Mouse (Mus musculus) intestine, postnatal 0 days (tissue): ENCODE results near the gene Nprl3. TPM values are rescaled to one million over a fixed set of nuclear protein-coding genes. Genes with fewer than 3 reads are reported as not detected.
"Not testable (repeated sequence)": the region's sequence is repeated elsewhere in the genome, so short reads cannot be mapped to it uniquely, and the experiment has no call there.

Experiments
- ATAC-seq: fragments of 200-750 bp; cut with Nextera tagmentation; 2 replicates; pipeline ENCODE4 v1.8.0; 2017; ENCODE audit warnings: mild to moderate bottlenecking, moderate TSS enrichment, moderate library complexity
- H3K27ac ChIP-seq: fragments of 300-500 bp; sonication (generic); 2 replicates; pipeline ENCODE4 v1.5.1; 2014; ENCODE audit warnings: mild to moderate bottlenecking, low read depth, low read length, moderate library complexity
- H3K27me3 ChIP-seq: fragments of 300-500 bp; sonication (generic); replicated peaks from 2 replicates; pipeline ENCODE4 v1.6.1; 2014; ENCODE audit warnings: low read length, mixed read lengths; ENCODE audit not compliant: control insufficient read depth, insufficient read depth
- H3K36me3 ChIP-seq: fragments of 300-500 bp; sonication (generic); 2 replicates; pipeline ENCODE4 v1.6.1; 2014; ENCODE audit warnings: mild to moderate bottlenecking, moderate library complexity; ENCODE audit not compliant: control insufficient read depth, insufficient read depth
- H3K4me1 ChIP-seq: fragments of 300-500 bp; sonication (generic); replicated peaks from 2 replicates; pipeline ENCODE4 v1.6.1; 2014; ENCODE audit warnings: antibody characterized with exemption, low read length, mixed read lengths; ENCODE audit not compliant: control insufficient read depth, insufficient read depth
- H3K4me2 ChIP-seq: fragments of 300-500 bp; sonication (generic); replicated peaks from 2 replicates; pipeline ENCODE4 v1.6.1; 2014; ENCODE audit warnings: low read depth, mild to moderate bottlenecking, moderate library complexity
- H3K4me3 ChIP-seq: fragments of 300-500 bp; sonication (generic); 2 replicates; pipeline ENCODE4 v1.5.1; 2014; ENCODE audit warnings: low read depth, low read length
- H3K9ac ChIP-seq: fragments of 300-500 bp; sonication (generic); 2 replicates; pipeline ENCODE4 v1.6.1; 2014; ENCODE audit warnings: mild to moderate bottlenecking, low read depth, low read length
- H3K9me3 ChIP-seq: fragments of 300-500 bp; sonication (generic); 2 replicates; pipeline ENCODE4 v1.6.1; 2016; ENCODE audit warnings: mixed run types; ENCODE audit not compliant: control insufficient read depth
- CTCF ChIP-seq: sonication (generic); IDR thresholded peaks from 2 replicates; pipeline ENCODE4 v1.5.1; 2016; ENCODE audit warnings: low read depth, mild to moderate bottlenecking, control low read depth, antibody characterized with exemption, moderate library complexity
- WGBS: fragments of 180-500 bp; shearing (Covaris S2); extraction: QIAGEN DNeasy Blood & Tissue Kit; methylation state at CpG from one replicate; pipeline ENCODE4 v1.1.7; 2014; 5-methylcytosine and 5-hydroxymethylcytosine counted together
- polyA plus RNA-seq: library from polyadenylated mRNA; unstranded; fragments of >200 nt; fragmentation: Nextera tagmentation; extraction: Ambion mirVana; gene quantifications from 2 replicates; pipeline ENCODE4 v1.2.1, GENCODE M21; 2015

Nprl3 gene
- polyA plus RNA-seq, 1 experiment from 2014 or later, result 19.8 TPM

GRCm38 (mm10) chr11:32201922-32202685, 65.4 kb downstream of the Nprl3 start:
- no peaks in the 10 kb centered on the region for H3K9me3 ChIP-seq
- TF ChIP-seq CTCF, result no peak
- 76% methylated on average over 11 of the region's 11 CpGs for WGBS
- no peak overlapping the region for H3K27ac ChIP-seq
- no peak overlapping the region for H3K4me2 ChIP-seq
- H3K4me3 ChIP-seq, result no peak overlapping the region
- H3K36me3 ChIP-seq, result no peaks in the 10 kb centered on the region; the same call in 1 of the 2 replicates
- H3K27me3 ChIP-seq, result no peaks in the 10 kb centered on the region
- no peak for ATAC-seq
- no peak overlapping the region for H3K9ac ChIP-seq
- 0 out of 2 replicates have a peak, but pooled peaks cover 3% of the 10 kb centered on the region for H3K4me1 ChIP-seq

DNA sequence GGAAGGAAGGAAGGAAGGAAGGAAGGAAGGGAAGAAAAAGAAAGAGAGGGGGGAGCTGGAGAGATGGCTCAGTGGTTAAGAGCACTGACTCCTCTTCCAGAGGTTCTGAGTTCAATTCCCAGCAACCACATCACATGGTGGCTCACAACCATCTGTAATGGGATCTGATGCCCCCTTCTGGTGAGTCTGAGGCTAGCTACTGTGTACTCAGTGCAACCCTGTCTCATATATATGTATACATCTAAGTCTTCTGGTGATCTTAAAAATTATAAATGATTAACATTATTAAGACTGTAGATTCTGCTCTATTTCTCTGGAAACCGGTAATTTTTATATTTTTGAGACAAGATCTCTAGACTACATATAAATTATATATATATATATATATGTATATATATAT, 66.5 kb downstream of the Nprl3 start:
- H3K9me3 ChIP-seq, H3K4me3 ChIP-seq, H3K9ac ChIP-seq, H3K36me3 ChIP-seq, H3K4me1 ChIP-seq, H3K27ac ChIP-seq, ATAC-seq, H3K4me2 ChIP-seq, H3K27me3 ChIP-seq: not testable (repeated sequence)
- WGBS, result 73% methylated on average over 1 of the region's 1 CpGs
- TF ChIP-seq CTCF, result peak; percentile 40; the same call in 1 of the 2 replicates

DNA sequence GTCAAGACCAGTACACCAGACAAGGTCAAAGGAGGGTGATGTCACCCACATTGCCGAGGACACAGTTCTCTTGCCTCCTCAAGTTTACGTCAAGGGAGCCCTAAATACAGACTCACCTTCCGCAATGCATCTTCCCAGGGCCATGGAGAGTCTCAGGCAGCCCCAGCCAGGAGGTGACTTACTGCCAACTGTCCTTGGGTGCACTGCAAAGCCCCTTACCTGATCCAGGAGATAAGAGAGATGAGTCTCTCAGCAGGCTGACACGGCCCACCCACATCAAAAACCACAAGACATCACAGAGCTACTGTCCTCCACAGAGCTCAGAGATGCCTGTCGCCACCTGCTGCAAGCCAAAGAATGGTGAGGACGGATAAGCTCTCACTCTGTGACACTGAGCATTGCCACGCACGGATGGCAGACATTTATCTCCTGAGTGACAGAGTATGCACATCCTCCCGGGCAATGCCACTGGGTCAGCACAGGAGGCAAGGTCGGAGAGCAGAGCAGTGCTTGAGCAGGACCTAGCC, 67.4 kb downstream of the Nprl3 start, which contains the start of gene Il9r:
TSS of gene Il9r (minus strand) at position 205 of the 527 bp plus-strand sequence.
- WGBS, result 67% methylated on average over 10 of the region's 10 CpGs
- no peak for TF ChIP-seq CTCF
- 0 out of 2 replicates have a peak, but pooled peaks cover 3% of the 10 kb centered on the region for H3K4me1 ChIP-seq

DNA sequence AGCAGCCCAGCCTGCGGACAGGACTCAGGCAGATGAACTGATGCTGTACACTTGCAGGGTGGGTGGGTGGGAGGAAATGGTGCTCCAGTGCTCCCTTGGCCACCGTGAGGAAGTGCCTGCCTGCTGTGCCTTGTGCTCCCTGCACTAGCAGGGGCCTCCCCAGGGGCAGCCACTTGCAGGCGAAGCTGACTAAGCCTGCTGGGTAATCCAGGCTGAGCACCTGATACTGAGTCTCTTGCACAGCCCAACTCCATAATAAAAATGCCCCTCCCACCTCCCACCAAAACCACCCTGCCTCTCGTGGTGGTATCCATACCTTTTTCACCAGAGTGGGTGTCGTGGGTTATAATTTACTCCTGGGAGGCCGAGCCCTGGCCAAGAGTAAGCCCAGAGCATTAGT, 68.3 kb downstream of the Nprl3 start:
- TF ChIP-seq CTCF, result no peak
- no peaks in the 10 kb centered on the region for H3K9me3 ChIP-seq
- 44% methylated on average over 6 of the region's 6 CpGs for WGBS
- no peak overlapping the region for H3K4me2 ChIP-seq
- H3K4me1 ChIP-seq, result no peaks in the 10 kb centered on the region
- H3K27ac ChIP-seq, result no peak overlapping the region
- no peak overlapping the region for H3K9ac ChIP-seq
- H3K27me3 ChIP-seq, result no peaks in the 10 kb centered on the region
- ATAC-seq, result no peak
- H3K36me3 ChIP-seq, result no peaks in the 10 kb centered on the region
- no peak overlapping the region for H3K4me3 ChIP-seq

More for the DNA sequence above, 67.4 kb downstream of the Nprl3 start, which contains the start of gene Il9r:
- H3K4me3 ChIP-seq, result no peak within 1 kb of the TSS
- H3K36me3 ChIP-seq, result no peaks in the 10 kb centered on the region
- no peak within 1 kb of the TSS for H3K27ac ChIP-seq
- H3K9me3 ChIP-seq, result no peaks in the 10 kb centered on the region
- ATAC-seq, result no peak
- H3K4me2 ChIP-seq, result no peak within 1 kb of the TSS
- no peak within 1 kb of the TSS for H3K9ac ChIP-seq
- H3K27me3 ChIP-seq, result no peaks in the 10 kb centered on the region

DNA sequence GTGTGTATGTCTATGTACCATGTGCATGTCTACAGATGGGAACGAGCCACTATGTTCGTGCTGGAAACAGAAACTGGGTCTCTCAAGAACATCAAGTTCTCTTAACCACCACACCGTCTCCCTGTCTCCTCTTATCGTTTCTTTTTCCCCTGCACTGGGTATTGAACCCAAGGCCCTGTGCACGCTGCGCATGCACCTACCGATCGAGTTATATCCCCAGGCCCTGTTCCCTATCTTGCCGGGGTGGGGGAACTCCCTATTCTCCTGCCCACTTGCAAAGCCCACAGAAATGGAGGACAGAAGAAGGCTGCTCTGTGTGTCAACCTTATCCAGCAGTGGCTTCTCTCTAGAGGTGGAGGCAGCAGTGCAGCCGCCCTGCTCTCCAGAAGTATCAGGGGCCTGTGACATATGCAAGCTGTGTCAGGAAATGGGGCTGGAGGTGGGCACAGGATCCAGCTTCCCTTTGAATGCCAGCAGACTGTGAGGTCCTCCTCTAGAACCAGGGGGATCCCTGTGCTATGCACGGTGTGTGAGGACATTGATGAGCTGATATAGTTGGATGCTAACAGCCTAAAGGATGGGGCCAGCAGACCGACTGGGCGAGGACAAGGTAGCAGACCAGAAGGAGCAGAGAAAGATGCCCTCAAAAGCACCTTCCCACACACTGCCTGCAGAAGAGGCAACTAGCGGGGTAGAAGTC, 69.1 kb downstream of the Nprl3 start:
- Histone ChIP-seq H3K4me1 (no peaks in the 10 kb centered on the region), H3K4me3 (no peak overlapping the region), H3K27ac (no peak overlapping the region), H3K9me3 (no peaks in the 10 kb centered on the region), H3K27me3 (no peaks in the 10 kb centered on the region), H3K4me2 (no peak overlapping the region), H3K9ac (no peak overlapping the region), H3K36me3 (no peaks in the 10 kb centered on the region)
- TF ChIP-seq CTCF, result no peak
- 77% methylated on average over 14 of the region's 14 CpGs for WGBS
- no peak for ATAC-seq

GRCm38 (mm10) chr11:32197766-32198165, 69.7 kb downstream of the Nprl3 start:
- H3K4me2 ChIP-seq, result no peak overlapping the region
- 29% methylated on average over 3 of the region's 3 CpGs for WGBS
- H3K36me3 ChIP-seq, result no peaks in the 10 kb centered on the region
- ATAC-seq, result no peak
- H3K9ac ChIP-seq, result no peak overlapping the region
- no peak overlapping the region for H3K4me3 ChIP-seq
- no peak overlapping the region for H3K27ac ChIP-seq
- no peak for TF ChIP-seq CTCF
- H3K27me3 ChIP-seq, result no peaks in the 10 kb centered on the region
- H3K9me3 ChIP-seq, result no peaks in the 10 kb centered on the region
- no peaks in the 10 kb centered on the region for H3K4me1 ChIP-seq
